Mouse (Mus musculus): ENCODE data around the gene Mybl2. TPM values are rescaled to one million over a fixed set of nuclear protein-coding genes. Genes with fewer than 3 reads are reported as not detected.
A peak's percentile ranks its signal among the peaks of the same experiment; 100 is the strongest.
"Not testable (repeated sequence)": the region's sequence is repeated elsewhere in the genome, so short reads cannot be mapped to it uniquely, and the experiment has no call there.

Mybl2 gene
- 1 to 10 TPM; 1.6 to 1.9 TPM for total RNA-seq (2021)
- long read RNA-seq, experiment 1, partial matches to known transcripts = 0 of 1 reads
- long read RNA-seq, experiment 1, other reads (novel, unspliced or antisense) = 0 of 1 reads
- long read RNA-seq, experiment 2 = 0 reads

DNA sequence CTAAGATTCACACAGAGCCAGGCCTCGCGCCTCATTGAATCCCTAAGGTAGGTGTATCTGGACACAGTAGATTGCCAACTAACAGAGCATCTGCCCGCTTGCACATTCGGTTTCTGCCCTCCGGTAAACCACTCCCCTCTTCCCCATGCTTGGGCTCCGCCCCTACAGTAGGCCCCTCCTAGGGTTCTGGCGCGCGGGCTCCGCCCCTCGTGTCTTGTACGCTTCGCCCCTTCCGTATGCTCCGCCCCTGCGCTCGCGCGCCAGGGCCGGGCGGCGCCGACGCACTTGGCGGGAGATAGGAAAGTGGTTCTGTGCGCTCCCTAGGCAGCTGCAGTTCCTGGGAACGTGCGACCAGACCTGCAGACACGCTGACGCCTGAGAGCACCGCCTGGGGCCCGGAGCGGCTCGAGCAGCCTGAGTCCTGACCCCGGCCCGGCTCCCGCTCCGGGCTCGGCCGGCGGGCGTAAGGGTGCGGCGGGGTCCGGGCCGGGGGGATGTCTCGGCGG, at the start of gene Mybl2:
Gene Mybl2 (plus strand): TSS at position 353 of the 506 bp plus-strand sequence.
- DNase-seq (ENCODE audit: low spot score in 2 of 2) = peak; percentile 83 to 85

DNA sequence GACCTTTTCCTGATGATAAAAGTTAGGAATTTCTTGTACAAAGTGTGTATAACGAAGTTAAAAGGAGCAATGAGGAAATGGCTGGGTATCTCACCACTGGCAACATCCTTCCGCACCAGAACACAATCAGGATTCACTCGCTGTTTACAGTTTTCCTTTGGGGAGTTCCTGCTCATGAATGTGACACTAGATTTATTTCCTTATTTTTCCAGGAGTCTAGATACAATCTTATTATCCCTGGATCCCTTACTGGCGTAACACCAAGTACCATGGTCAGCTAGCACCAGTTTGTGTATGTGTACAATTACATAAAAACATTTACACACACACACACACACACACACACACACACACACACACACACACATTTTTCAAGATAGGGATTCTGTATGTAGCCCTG, 47.2 kb upstream of the Mybl2 start:
- DNase-seq (ENCODE audit: low spot score in 2 of 2) = no peak

DNA sequence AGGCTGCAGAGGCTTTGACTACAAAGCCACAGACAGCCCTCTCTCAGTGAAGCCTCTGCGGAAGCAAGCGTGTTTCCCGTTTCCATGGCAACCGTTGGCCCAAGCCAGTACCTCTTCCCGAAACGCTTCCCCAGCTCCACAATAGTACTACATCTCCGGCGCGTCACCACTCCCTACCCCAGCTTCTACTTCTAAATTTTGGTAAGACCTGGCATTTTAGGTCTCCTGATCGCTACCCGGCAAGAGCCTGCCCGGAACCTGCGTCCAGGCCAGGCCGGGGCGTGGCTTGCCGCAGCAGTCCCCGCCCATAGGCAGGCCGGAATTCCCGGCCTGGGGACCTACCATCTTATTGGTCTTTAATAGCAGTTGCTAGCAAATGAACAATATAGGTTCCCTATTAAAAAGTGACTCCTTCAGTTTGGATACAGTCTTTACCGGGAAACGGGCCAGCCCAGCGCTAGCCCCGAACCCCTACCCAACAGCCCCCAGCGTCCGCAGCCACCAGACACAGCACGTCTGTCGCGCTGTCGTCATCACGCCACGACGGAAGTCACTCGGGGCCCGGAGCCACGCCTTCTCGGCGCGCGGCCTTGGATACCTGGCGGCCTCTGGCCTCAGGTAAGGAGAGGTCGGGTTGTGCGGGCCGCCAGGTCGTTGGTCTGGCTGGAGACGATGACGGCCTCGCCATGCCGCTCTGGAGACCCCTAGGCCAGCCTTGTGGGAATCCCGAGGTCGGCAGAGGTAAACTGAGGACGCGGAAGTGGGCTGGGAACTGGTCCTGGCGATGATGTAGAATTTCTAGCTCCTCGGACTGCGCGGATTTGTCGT, 37.4 kb upstream of the Mybl2 start, which contains the start of gene Ift52:
Gene Ift52 (plus strand): TSS at position 439 of the 828 bp plus-strand sequence.
- peak; percentile 94 to 95 for DNase-seq (ENCODE audit: low spot score in 2 of 2)

DNA sequence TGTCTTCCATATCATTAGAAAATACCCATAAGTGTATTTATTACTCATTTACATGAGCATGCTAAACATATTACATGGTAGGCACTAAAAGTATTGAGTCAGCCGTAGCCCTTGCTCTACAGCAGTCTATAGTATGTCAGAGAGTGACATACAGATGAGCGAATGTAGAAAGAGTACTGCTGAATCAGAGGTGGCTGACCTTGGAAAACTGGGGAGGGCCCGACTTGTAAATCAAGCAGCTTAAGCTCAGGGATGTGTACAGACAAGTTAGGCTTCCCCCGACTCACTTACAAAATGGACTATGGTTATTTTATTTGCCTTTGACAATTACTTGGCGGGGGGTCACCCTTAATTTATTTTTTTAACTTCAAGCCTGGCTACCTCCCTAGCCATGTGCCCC, 23.2 kb upstream of the Mybl2 start:
- DNase-seq (ENCODE audit: low spot score in 2 of 2) = no peak

DNA sequence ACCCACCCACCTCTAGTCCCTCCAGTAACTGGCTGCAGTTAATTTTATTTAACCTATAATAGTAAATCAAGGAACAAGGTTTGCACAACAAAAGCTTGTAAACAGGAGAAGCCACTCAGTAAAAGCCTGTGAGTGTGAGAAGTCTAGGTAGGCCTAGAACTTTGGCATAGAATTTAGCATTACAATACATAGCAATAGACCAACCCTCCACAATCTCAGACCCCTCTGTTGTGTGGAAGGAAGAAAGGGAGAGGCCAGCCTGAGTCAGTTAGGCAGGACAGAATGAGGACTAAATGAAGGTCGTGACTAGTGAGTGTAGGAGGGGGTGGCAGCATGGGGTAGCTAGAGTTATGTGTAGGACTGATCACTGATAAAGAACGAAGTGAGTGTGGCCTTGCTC, 22.7 kb upstream of the Mybl2 start:
- no peak for DNase-seq (ENCODE audit: low spot score in 2 of 2)

DNA sequence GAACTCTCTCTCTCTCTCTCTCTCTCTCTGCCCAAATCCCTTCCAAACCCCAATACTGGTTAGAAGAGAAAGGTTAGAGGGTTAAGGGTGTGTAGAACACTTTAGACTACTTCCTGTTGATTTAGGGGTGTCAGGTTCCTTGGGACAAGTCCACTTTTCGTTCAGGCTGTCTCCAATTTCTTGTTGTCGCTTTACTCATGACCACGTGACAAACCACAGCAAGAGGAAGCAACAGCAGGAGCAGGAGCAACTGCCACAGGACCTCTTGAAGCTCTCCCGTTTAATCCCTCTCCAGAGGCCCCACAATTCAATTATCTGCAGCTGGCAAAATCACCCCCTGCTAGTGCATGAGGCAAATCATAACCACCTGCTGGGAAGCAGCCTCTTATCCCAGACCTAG, 21.9 kb upstream of the Mybl2 start:
- no peak for DNase-seq (ENCODE audit: low spot score in 2 of 2)

DNA sequence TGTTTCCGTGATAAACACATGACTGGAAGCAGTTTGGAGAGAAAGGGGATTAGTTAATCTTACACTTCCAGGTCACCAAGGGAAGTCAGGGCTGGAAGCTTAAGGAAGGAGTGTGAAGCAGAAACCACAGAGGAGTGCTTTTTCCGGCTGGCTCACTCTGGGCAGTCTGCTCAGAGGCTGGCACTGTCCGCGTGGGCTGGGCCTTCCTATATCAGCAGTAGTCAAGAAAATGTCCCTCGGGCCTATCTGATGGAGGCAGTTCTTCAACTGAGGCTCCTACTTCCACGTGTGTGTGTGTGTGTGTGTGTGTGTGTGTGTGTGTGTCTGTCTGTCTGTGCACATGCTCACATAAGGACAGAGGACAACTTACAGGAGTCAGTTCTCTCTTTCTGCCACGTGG, 14.5 kb upstream of the Mybl2 start:
- DNase-seq (ENCODE audit: low spot score in 2 of 2) = no peak

DNA sequence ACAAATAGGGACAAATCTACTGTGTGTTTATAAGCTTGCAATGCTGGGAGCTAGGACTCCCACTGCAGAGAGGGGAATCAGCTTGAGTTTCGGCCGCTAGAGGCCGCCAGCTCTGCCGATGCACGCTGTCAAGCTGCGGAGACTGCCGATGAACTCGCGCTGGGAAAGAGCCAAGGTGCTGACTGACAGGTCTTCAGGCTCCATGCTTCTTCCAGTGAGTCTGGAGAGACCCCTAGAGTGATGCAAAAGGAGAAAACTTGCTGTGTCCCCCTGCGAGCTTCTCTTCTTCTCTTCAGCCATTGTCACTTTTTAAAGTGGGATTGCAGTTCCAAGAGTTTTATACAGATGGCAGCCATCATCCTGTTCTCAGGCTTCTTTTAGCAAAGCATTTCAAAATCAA, 6.4 kb upstream of the Mybl2 start:
- peak; percentile 67 to 72 for DNase-seq (ENCODE audit: low spot score in 2 of 2)

DNA sequence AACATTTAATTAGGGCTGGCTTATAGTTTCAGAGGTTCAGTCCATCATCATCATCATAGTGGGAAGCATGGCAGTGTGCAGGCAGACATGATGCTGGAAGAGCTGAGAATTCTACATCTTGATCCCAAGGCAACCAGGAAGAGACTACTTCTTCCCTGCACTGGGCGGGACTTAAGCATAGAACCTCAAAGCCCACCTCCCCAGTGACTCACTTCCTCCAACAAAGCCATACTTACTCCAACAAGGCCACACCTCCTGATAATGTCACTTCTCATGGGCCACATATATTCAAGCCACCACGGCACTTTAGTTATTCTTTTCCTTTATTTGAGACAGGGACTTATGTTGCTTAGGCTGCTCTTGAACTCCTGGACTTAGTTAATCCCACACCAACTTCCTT, 5.4 kb upstream of the Mybl2 start:
- DNase-seq (ENCODE audit: low spot score in 2 of 2) = no peak

DNA sequence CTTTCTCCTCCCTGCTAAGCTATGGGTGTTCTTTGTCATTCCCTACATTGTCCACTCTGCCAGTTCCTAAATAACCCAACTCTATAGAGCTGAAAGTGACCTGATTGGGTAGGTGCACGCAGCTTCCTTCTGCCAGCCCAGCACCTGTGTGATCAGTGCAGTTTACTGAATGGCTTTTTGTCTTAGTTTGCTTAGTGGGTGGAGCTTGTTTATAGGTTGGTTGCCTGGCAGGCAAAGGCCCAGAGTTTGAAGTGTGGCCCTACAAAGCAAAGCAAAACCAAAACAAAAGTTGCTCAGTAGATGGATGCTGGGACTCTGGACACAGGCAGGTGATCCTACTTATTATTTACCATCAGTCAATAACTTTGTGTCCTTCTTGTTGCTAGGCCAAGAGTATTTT, 2.8 kb upstream of the Mybl2 start:
- DNase-seq (ENCODE audit: low spot score in 2 of 2) = no peak

DNA sequence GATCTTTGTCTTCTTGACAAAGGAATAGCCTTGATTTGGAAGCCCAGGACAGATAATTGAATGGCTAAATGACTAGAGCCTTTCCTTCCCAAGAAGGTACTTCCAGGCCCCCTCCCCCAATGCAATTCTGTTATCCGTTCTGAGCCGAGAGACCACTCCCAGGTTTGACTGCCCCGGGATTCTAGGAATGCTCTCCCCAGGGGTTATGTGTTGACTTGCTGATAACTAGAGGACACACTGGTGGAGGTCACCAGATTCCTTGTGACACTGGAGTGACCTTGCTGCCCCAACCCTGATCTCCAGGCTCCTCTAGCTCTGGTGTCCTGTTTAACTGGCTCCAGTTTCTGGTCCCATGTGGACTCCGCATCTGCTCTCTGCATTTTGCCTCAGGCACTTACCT, 2.4 kb upstream of the Mybl2 start:
- DNase-seq (ENCODE audit: low spot score in 2 of 2) = no peak

DNA sequence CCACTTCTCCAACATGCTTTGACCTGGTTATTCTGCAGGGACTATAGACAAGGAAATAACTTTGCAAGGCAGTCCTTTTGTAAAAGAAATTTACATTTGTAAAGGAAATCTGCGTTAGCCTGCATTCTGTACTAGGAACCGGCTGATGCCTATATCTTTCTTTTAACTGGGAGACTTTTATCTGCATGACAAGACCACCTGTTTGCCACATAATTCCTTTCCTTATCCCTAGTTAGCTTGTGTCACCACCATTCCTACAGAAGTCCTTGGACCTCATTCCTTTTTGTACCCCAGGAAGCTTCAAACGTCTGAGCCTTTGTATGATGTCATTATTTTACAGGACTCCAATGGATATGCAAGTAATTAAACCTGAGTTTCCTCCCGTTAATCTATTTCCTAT, 1.7 kb upstream of the Mybl2 start:
- no peak for DNase-seq (ENCODE audit: low spot score in 2 of 2)

DNA sequence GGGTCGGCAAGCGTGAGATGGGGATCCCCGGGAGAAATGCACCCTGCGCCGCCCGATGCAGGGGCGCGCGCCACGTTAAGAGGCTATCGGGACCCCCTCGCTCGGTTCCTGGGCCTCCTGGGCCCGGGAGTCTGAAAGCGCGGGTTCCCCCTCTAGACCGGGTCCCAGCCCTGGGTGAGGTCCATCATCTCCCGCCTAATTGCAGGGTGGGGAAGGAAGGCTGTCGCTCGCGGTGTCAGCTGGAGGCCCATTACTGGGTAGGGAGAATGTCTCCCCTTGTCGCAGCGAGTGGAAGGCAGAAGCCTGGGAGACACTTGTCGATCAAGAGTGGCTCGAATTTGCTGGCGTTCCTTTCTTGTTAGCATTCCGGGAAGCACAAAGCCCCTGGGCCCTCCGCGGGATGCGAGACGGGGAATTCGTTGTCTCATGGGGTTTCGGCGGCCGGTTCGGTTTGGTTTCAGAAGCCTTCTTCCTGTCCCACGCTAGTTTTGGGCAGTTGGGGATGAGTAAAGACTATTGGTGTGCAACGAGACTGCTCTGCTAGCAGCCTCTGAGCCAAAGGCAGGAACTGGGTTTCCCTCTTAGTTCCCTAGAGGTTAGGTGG, 506 bp downstream of the Mybl2 start:
- DNase-seq (ENCODE audit: low spot score in 2 of 2) = no peak

DNA sequence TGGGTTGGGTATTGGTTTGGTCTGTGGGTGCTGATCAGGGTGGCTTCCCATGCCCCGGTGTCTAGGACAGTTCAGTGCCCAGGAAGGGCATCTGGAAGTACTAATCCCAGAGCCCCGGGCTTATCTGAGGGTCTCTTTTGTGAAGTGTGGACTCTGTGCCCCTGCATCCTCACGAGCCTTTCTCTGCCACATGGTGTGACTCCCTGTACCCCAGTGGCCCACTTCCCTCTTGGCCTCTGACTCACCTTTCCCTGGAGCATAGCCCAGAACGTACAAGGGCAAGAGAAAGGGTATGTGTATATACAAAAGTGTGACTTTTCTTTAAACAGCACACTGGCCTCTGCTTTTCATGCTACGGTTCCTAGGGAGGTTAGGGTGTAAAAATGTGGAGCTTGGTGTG, 1.2 kb downstream of the Mybl2 start:
- DNase-seq (ENCODE audit: low spot score in 2 of 2) = peak in 1 of 2 experiments; percentile 37

DNA sequence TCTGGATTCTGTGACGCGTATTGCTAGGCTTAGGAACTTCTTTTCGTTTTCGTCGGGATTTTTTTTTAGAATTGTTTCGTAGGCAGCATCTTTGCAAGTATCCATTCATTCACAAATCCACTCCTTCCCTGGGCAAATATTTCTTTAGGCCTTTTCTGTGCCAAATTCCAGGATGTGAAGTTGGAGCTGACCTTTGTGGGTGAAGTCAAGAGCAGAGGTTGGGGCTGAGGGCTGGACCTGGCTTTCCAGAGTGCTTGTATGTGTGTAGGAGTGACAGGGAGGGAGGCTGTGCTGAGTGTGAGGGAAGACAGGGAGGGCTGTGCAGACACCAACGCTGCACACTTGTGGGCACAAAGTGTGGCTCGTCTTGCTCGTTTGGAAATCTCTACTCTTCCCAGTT, 2.1 kb downstream of the Mybl2 start:
- DNase-seq (ENCODE audit: low spot score in 2 of 2) = no peak

DNA sequence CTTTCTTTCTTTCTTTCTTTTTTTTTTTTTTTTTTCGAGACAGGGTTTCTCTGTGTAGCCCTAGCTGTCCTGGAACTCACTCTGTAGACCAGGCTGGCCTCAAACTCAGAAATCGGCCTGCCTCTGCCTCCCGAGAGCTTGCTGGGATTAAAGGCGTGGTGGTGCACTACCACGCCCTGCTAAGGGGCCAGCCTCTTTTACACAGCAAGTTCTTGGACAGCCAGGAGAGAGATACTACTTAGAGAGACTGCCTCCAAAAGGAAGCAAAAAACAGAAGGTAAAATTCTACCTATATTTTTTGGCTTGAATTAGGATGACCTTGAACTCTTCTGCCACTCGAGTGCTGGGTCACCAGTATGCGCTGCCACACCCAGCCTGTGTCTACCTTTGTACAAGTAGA, 4.5 kb downstream of the Mybl2 start:
- not testable (repeated sequence) for DNase-seq (ENCODE audit: low spot score in 2 of 2)

DNA sequence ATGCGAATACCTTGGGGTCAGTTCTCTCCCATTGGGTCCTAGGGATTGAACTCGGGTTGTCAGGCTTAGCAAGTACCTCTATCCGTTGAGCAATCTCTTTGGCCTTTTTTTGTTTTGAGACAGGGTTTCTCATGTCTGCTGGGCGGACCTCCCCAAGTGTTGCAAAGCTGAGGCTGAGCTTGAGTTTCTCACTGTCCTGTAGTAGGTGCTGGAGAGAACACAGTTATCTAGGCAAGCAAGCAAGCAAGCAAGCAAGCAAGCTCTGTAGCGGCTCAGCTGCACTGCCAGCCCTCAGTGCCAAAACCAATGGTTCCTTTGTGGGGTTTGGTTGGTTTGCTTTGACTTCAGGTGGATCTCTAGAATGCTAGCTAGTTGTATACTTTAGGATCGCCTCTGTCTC, 6.1 kb downstream of the Mybl2 start:
- no peak for DNase-seq (ENCODE audit: low spot score in 2 of 2)

DNA sequence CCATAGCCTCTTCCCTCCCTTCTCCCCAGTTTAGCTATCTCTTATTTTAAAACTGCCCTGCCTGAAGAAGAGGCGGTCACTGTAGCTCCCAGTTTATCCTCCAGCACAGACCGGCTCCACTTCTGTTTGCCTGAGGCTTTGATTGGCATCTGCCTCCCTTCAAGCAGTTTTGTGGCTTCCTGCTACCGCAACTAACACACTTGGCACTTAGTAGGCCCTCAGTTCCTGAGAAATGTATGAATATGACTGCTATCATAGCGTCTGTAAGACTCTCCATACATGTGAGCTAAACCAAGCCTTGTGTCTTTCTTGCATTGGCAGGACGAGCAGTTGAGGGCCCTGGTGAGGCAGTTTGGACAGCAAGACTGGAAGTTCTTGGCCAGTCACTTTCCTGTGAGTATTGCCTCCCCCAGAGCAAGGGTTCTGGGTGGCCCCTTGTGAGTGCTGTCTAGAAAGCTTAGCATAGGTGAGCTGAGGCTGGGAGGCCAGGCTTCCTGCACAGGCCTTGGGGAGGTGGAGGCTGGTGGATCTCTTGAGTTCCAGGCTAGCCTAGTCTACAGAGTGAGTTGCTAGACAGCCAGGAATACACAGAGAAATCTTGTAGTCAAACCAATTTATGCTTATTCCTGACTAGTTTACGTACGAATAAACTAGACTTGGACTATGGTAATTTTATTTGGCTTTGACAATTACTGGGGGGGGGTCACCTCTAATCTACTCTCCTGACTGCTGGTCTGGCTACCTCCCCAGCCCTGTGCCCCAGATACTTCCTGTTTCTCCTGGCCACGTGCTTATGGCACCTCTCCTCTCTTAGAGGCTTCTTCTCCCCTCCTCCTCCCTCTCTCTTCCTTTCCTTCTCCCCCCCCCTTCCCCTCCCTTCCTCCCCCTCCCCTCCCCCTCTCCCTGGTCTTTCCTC, 7.0 kb downstream of the Mybl2 start:
- DNase-seq (ENCODE audit: low spot score in 2 of 2) = no peak

DNA sequence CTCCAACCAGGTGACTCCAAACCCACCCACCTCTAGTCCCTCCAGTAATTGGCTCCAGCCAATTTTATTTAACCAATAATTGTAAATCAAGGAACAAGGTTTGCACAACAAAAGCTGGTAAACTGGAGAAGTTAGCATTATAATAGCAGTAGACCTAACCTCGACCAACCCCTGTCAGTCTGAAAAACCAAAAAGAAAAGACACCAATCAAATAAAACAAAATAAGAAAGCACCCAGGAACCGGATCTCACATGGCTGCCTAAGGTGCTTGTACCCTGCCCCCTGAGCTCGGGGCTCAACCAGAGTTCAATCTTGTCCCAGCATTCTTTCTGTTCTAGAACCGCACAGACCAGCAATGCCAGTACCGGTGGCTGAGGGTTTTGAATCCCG, 7.6 kb downstream of the Mybl2 start:
- no peak for DNase-seq (ENCODE audit: low spot score in 2 of 2)

DNA sequence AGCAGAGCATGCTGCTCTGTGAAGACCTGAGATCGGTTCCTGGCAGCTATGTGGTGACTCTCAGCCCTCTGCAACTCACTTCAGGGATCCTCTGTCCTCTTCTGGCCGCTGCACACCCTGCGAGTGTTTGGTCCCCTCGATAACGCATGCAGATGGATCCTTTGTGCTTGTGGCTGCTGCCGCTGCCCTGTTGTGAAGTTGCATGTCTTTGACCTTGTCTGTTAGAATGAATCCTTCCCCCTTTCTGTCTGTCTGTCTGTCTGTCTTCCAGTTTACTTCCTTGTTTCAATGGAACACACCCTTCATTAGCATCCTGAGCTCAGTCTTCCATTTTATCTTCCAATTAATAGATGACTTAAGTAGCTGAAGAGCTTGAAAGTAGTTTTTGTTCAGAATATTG, 11.8 kb downstream of the Mybl2 start:
- no peak for DNase-seq (ENCODE audit: low spot score in 2 of 2)

DNA sequence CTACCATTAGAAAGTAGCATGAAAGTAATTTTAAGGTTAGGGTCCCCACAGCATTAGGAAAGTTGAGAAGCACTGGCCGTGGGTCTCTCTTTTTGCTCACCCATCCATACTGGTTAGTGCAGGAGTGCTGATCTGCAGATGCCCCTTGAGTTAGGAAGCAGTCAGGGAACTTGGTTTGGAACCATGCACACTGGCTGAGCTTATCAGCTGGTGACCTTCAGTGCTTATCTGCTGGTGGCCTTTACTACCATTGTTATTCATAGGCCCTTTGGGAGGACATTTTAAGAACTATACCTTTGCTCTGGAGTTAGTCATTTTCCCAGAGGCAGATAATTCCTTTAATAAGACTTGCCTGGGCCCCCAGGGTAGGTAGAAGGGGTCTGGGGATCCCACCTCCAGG, 12.7 kb downstream of the Mybl2 start:
- no peak for DNase-seq (ENCODE audit: low spot score in 2 of 2)
